Mouse (Mus musculus) embryo, embryonic 10 days (tissue): Measurements from ENCODE around the gene Gm49321.

Source experiments
- DNase-seq: peaks from one replicate; pipeline ENCODE4 v3.0.0-alpha.2; 2015; ENCODE audit warnings: low spot score

Gene Gm49321

GRCm38 (mm10) chr12:74014739-74015270, 77.4 kb downstream of the Gm49321 start:
- peak; percentile 21 for DNase-seq

DNA sequence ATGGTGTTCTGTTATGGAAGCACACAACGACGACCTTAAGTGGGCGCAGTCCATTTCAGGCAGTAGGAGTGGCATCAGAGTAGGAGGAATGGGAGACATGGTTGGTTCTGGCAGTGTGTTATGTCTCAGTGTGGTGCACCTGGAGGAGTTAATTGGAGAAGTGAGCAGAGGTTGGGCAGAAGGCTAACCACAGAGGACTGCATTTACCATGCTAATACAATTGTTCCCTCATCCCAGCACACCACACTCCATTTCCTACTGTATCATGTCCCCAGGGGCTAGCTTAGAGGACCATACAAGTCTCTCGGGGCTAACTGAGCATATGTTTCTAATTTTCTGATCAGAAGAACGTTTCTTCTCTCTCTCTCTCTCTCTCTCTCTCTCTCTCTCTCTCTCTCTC, 78.0 kb downstream of the Gm49321 start:
- no peak for DNase-seq
